Mouse (Mus musculus) ovary, adult 2 months (tissue): ENCODE measurements around the gene Cyp2f2. TPM values are rescaled to one million over a fixed set of nuclear protein-coding genes. Genes with fewer than 3 reads are reported as not detected.

ENCODE experiments used
- polyA plus RNA-seq: library from polyadenylated mRNA; depleted of rRNA; stranded (reverse); fragments of >200 nt; gene quantifications from 2 replicates; pipeline ENCODE4 v1.2.3, GENCODE M21; 2012; rRNA removed

The Cyp2f2 gene
- 30.2 and 55.4 TPM in 2 replicates for polyA plus RNA-seq

DNA sequence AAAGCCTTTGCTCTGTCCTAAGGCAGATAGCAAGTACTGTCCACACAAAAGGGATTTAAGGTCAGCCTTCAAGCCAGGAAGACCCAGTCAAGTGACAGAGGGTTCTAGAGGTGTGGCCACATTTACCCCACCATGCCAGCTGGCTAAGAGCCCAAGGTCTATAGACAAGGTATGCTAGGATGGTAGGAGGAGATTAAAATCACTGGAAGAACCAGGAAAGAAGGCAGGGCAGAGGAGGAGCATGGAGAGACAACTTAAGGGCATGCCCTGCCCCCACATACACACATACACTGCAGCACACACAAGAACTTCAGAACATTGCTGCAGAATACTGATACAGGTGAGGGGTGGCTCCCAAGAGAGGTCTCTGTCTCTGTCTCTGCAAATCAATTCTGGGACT, at the start of gene Cyp2f2:
Gene Cyp2f2, plus strand, starts transcription at position 234 of the 400 bp plus-strand sequence.

DNA sequence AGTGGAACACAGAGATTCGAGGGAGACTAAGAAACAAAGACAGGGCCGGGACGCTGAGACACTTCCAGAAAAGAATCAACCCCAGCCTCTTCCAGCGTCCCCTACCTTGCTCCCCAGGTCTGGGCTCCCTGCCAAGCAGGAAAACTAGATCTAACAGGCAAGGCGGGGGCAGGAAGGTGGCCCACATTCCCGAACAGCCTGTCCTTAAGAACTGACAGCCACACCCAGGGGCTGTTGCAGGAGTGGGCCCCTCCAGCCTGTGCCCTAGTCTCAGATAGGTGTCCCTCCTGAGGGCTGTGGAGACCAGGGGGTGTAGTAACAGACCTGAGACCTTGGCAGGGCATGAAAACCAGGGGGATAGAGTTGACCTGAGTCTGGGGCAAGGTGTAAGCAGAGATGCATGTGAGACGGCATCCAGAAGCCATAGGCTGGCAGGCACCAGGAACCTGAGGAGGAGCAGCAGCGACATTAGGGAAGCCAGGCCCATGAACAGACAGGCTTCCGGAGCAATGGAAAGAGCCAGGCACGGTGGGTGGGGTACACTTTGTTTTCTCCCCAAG, 33.6 kb downstream of the Cyp2f2 start, which contains the start of gene Cyp2t4:
Gene Cyp2t4, plus strand, starts transcription at position 510 of the 560 bp plus-strand sequence.

DNA sequence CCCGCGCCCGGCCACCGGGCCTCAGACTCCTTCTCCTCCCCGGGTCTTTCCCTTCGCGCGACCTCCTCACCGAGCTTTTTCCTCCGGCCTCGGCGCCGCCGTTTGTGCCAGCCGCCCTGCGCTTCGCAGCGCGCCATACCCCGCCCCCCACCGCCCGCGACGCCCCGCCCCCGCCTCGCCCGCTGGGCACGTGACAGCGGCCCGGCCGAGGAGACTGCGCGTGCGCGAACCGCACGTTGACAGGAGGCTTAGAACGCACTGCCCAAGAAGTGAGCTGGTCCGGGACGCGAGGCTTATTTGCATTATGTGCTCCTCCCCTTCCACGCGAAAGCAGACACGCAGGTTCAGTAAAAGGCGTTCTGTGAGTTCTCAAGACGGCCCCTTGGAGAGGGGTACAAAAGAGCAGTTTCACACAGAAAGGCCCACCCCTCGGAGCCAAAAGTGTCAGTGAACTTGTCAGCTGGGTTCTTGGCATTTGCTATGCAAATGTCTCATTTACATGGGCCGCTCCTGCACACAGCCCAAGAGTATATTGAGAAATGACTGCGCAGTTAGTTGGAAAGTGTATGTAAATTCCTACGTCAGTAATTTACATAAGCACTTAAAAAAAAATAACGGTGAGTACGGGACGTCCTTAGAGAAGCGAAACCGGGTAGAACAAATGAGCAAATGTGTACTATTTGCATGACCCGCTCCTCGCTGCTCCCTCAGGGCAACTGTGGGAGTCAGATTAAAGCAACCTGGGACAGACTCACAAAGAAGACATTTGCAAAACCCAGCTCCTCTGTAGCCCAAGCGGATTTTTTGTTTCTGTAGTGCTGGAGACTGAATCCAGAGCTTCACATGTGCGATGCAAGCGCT, 47.1 kb downstream of the Cyp2f2 start, which contains the start of gene Egln2:
Gene Egln2, minus strand, starts transcription at position 189 of the 861 bp plus-strand sequence.

DNA sequence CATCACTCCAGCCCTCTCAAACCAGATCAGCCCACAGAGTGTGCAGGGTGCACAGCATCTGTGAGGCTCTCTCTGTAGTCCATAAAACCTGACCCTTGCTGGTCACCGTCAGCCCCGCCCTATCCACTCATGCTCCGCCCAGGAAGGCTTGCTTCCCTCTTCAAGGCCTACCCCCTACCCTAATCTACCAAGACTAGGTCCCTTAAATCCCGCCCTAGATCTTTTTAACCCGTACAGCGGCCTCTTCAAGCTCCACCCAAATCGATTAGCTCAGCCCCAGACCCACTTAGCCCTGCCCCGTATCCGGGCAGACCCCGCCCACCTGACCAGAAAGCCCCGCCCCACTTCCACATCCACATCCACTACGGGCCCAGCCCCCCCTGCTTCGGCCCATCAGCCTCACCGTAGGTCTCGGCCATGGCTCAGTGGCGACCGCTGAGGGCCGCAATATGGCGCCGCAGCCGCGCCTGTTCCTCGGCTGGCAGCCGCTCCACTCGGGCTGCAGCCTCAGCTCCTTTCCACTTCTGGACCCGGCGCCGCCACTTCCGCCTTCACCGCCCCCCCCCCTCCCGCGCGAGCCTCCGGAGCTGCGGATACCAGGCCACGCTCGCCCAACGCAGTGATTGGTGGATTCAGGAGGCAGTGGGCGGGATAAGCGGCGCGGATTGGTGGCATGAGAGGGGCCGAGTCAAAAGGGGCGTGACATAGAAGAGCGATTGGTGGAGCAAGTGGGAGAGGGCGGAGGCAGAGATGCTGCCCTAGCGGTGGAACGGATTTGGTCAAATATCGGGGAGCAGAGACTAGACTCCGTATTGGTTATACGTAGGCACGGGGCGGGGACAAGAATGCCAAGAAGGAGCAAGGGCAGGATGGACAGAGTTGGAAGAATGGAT, 58.9 kb downstream of the Cyp2f2 start, which contains the start of gene Rab4b:
Gene Rab4b, minus strand, starts transcription at position 573 of the 893 bp plus-strand sequence.

DNA sequence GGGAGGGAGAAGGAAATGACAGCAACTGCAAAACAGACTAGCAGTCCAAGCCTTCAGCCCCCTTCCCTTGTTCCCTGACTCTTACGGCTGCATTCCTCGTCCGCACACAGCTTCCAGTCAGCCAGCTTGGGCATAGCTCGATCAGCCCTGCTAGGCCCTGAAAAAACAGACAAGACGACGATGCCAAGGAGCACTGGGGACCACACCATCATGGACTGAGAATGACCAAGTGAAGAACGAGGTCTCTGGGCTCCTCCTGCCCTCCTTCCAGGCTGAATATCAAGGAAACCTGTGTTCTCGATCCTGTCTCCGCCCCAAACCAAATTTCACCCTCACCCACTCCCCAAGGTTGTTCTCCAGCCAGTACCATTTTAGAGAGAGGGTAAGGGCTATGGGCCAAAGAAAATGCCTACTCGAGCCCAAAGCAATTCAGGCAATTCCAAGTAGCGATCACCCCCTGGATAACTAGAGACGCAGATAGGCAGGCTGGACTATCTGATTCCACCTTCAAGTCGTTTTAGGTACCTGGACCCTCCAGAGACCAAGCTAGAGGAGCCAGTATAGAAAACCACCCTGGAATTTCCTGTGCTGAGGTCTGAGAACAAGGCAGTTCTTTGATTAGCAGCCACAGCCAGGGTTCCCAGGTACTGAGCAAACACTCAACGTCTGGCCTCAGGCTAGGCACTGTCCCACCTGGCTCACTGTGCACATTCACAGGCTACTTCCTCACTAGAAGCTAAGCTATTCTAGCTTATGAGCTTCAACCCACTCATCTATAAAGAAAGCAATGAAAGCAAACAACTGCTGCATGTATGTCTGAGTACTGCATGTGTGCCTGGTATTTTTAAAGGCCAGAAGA, 61.4 kb downstream of the Cyp2f2 start, which contains the start of the genes Gm21983 and Mia:
Gene Gm21983, minus strand, starts transcription at position 250 of the 859 bp plus-strand sequence.
Gene Mia, minus strand, starts transcription at position 321 of the 859 bp plus-strand sequence.

Other genes starting within 250 kb of the Cyp2f2 start
- not detected in 2 replicates for gene Cyp2a22, start 180.5 kb upstream of the Cyp2f2 start, polyA plus RNA-seq
- gene Cyp2a12, start 90.8 kb upstream of the Cyp2f2 start, polyA plus RNA-seq: 0.08 TPM in 1 of 2 replicates, not detected in the other
- not detected in 2 replicates for gene Cyp2t4, start 33.8 kb downstream of the Cyp2f2 start, polyA plus RNA-seq
- gene Egln2, start 46.9 kb downstream of the Cyp2f2 start, polyA plus RNA-seq: 130 and 148 TPM in 2 replicates
- 79.0 and 86.7 TPM in 2 replicates for gene Rab4b, start 59.0 kb downstream of the Cyp2f2 start, polyA plus RNA-seq
- not detected in 2 replicates for gene Gm21983, start 61.2 kb downstream of the Cyp2f2 start, polyA plus RNA-seq
- gene Mia, start 61.2 kb downstream of the Cyp2f2 start, polyA plus RNA-seq: 14.0 and 16.1 TPM in 2 replicates
- gene BC024978, start 75.9 kb downstream of the Cyp2f2 start, polyA plus RNA-seq: 23.2 and 27.1 TPM in 2 replicates
- gene Snrpa, start 76.4 kb downstream of the Cyp2f2 start, polyA plus RNA-seq: 265 and 331 TPM in 2 replicates
- gene Itpkc, start 108.8 kb downstream of the Cyp2f2 start, polyA plus RNA-seq: 15.9 and 18.5 TPM in 2 replicates
- gene Coq8b, start 113.1 kb downstream of the Cyp2f2 start, polyA plus RNA-seq: 84.4 and 102 TPM in 2 replicates
- gene Numbl, start 138.5 kb downstream of the Cyp2f2 start, polyA plus RNA-seq: 86.9 and 94.3 TPM in 2 replicates
- 441 and 545 TPM in 2 replicates for gene Ltbp4, start 217.8 kb downstream of the Cyp2f2 start, polyA plus RNA-seq
- gene Shkbp1, start 236.1 kb downstream of the Cyp2f2 start, polyA plus RNA-seq: 86.6 and 97.9 TPM in 2 replicates
- 0.63 TPM in 1 of 2 replicates, not detected in the other for gene Gm20479, start 237.5 kb downstream of the Cyp2f2 start, polyA plus RNA-seq